Mouse (Mus musculus): ENCODE measurements at regions not wholly inside any gene's neighbourhood (a gene's known extent, or its start where the extent isn't known, plus 50 kb on each side); places are given as distances from the start of the nearest gene placed in this dataset.

GRCm38 (mm10) chr15:24878846-24879245 is 534.7 kb downstream of the Basp1 start:
- Histone ChIP-seq H3K4me3 (ENCODE audit: insufficient read depth, low read depth, low read length) (no peak overlapping the region), H3K4me1 (ENCODE audit: control insufficient read depth, insufficient read depth, low read length) (no peaks in the 10 kb centered on the region), H3K27me3 (replicated peaks; ENCODE audit: control insufficient read depth, insufficient read depth, low read length) (no peaks in the 10 kb centered on the region), H3K36me3 (ENCODE audit: control insufficient read depth, insufficient read depth, low read length) (no peaks in the 10 kb centered on the region), H3K27ac (ENCODE audit: insufficient read depth, low read depth, low read length) (no peak overlapping the region)
- TF ChIP-seq POLR2A (IDR thresholded peaks at IDR 0.05; ENCODE audit: low read depth, low read length) (no peak), CTCF (conservative IDR thresholded peaks at IDR 0.05; ENCODE audit: insufficient read depth, insufficient read length, low read depth, low read length) (no peak)
- WGBS, result 76% methylated on average over 1 of the region's 1 CpGs
- no peak for DNase-seq

DNA sequence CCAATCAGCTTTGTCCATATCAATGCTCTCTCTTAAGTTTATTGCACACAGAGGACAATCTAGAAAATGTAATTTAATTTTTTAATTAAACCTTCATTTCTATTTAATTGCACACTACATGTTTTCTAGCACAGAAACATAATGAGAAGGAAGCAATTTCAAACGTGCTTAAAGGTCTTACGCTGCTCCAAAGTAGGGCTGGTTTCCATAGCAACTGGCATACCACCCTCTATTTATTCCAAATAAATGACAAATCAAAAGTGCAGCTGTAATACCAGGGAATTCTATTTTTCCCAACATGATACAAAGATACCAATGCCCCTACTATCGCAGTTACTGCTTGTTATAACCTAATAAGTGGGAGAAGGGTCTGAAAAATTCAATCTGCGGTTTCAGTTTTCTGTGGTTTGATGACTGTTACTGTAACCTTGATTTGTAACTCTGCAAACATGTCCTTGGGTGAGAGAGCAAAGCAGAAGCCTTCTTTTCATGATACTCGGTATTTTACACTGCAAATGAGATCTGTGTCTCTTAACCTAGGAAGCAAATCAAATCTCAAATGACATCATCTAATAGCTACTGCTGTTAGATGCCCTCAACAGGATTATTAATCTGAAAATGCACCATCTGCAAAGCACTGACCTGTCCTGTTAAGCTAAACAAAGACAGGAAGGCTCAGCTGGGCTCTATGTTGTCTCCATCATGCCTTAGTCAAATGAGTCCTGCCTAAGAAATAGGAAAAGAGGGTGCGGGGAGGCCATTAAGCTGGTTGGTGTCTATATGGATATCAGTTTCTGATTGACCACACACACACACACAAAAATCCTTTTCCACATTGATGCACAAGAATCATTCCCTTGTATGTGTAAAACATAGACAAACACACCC is 535.6 kb downstream of the Basp1 start:
- no peak for DNase-seq
- H3K4me3 ChIP-seq (ENCODE audit: insufficient read depth, low read depth, low read length), result no peak overlapping the region
- H3K27me3 ChIP-seq (replicated peaks; ENCODE audit: control insufficient read depth, insufficient read depth, low read length), result no peaks in the 10 kb centered on the region
- H3K4me1 ChIP-seq (ENCODE audit: control insufficient read depth, insufficient read depth, low read length), result no peaks in the 10 kb centered on the region
- H3K36me3 ChIP-seq (ENCODE audit: control insufficient read depth, insufficient read depth, low read length), result no peaks in the 10 kb centered on the region
- no peak for TF ChIP-seq POLR2A (IDR thresholded peaks at IDR 0.05; ENCODE audit: low read depth, low read length)
- TF ChIP-seq CTCF (conservative IDR thresholded peaks at IDR 0.05; ENCODE audit: insufficient read depth, insufficient read length, low read depth, low read length), result no peak
- WGBS, result 45% methylated on average over 6 of the region's 6 CpGs
- no peak overlapping the region for H3K27ac ChIP-seq (ENCODE audit: insufficient read depth, low read depth, low read length)

- Histone ChIP-seq H3K36me3 (ENCODE audit: control insufficient read depth, insufficient read depth, low read length) (no peaks in the 10 kb centered on the region), H3K27ac (ENCODE audit: insufficient read depth, low read depth, low read length) (no peak overlapping the region), H3K4me3 (ENCODE audit: insufficient read depth, low read depth, low read length) (no peak overlapping the region), H3K4me1 (ENCODE audit: control insufficient read depth, insufficient read depth, low read length) (no peaks in the 10 kb centered on the region), H3K27me3 (replicated peaks; ENCODE audit: control insufficient read depth, insufficient read depth, low read length) (no peaks in the 10 kb centered on the region)
- TF ChIP-seq POLR2A (IDR thresholded peaks at IDR 0.05; ENCODE audit: low read depth, low read length) (no peak), CTCF (conservative IDR thresholded peaks at IDR 0.05; ENCODE audit: insufficient read depth, insufficient read length, low read depth, low read length) (no peak)
- no peak for DNase-seq
- 76% methylated on average over 5 of the region's 5 CpGs for WGBS
Measured at GRCm38 (mm10) chr15:24876157-24876731, 537.3 kb downstream of the Basp1 start.

- no peaks in the 10 kb centered on the region for H3K27me3 ChIP-seq (replicated peaks; ENCODE audit: control insufficient read depth, insufficient read depth, low read length)
- 51% methylated on average over 2 of the region's 2 CpGs for WGBS
- no peaks in the 10 kb centered on the region for H3K36me3 ChIP-seq (ENCODE audit: control insufficient read depth, insufficient read depth, low read length)
- no peak for TF ChIP-seq POLR2A (IDR thresholded peaks at IDR 0.05; ENCODE audit: low read depth, low read length)
- no peak for TF ChIP-seq CTCF (conservative IDR thresholded peaks at IDR 0.05; ENCODE audit: insufficient read depth, insufficient read length, low read depth, low read length)
- DNase-seq, result no peak
- no peak overlapping the region for H3K27ac ChIP-seq (ENCODE audit: insufficient read depth, low read depth, low read length)
- H3K4me1 ChIP-seq (ENCODE audit: control insufficient read depth, insufficient read depth, low read length), result no peaks in the 10 kb centered on the region
- no peak overlapping the region for H3K4me3 ChIP-seq (ENCODE audit: insufficient read depth, low read depth, low read length)
Measured at GRCm38 (mm10) chr15:24840271-24840670, 573.3 kb downstream of the Basp1 start.

- no peak for DNase-seq
- no peaks in the 10 kb centered on the region for H3K36me3 ChIP-seq (ENCODE audit: control insufficient read depth, insufficient read depth, low read length)
- no peaks in the 10 kb centered on the region for H3K27me3 ChIP-seq (replicated peaks; ENCODE audit: control insufficient read depth, insufficient read depth, low read length)
- no peaks in the 10 kb centered on the region for H3K4me1 ChIP-seq (ENCODE audit: control insufficient read depth, insufficient read depth, low read length)
- H3K4me3 ChIP-seq (ENCODE audit: insufficient read depth, low read depth, low read length), result no peak overlapping the region
- no peak overlapping the region for H3K27ac ChIP-seq (ENCODE audit: insufficient read depth, low read depth, low read length)
- TF ChIP-seq CTCF (conservative IDR thresholded peaks at IDR 0.05; ENCODE audit: insufficient read depth, insufficient read length, low read depth, low read length) (no peak), POLR2A (IDR thresholded peaks at IDR 0.05; ENCODE audit: low read depth, low read length) (no peak)
- 86% methylated on average over 7 of the region's 7 CpGs for WGBS
Measured at GRCm38 (mm10) chr15:24838390-24838789, 575.2 kb downstream of the Basp1 start.

GRCm38 (mm10) chr15:24827881-24828280 is 585.7 kb downstream of the Basp1 start:
- Histone ChIP-seq H3K27ac (ENCODE audit: insufficient read depth, low read depth, low read length) (no peak overlapping the region), H3K4me3 (ENCODE audit: insufficient read depth, low read depth, low read length) (no peak overlapping the region), H3K4me1 (ENCODE audit: control insufficient read depth, insufficient read depth, low read length) (no peaks in the 10 kb centered on the region), H3K36me3 (ENCODE audit: control insufficient read depth, insufficient read depth, low read length) (no peaks in the 10 kb centered on the region), H3K27me3 (replicated peaks; ENCODE audit: control insufficient read depth, insufficient read depth, low read length) (no peaks in the 10 kb centered on the region)
- DNase-seq, result no peak
- TF ChIP-seq POLR2A (IDR thresholded peaks at IDR 0.05; ENCODE audit: low read depth, low read length) (no peak), CTCF (conservative IDR thresholded peaks at IDR 0.05; ENCODE audit: insufficient read depth, insufficient read length, low read depth, low read length) (no peak)
- 74% methylated on average over 1 of the region's 1 CpGs for WGBS

- Histone ChIP-seq H3K36me3 (ENCODE audit: control insufficient read depth, insufficient read depth, low read length) (no peaks in the 10 kb centered on the region), H3K4me1 (ENCODE audit: control insufficient read depth, insufficient read depth, low read length) (no peaks in the 10 kb centered on the region), H3K27me3 (replicated peaks; ENCODE audit: control insufficient read depth, insufficient read depth, low read length) (no peaks in the 10 kb centered on the region), H3K4me3 (ENCODE audit: insufficient read depth, low read depth, low read length) (no peak overlapping the region), H3K27ac (ENCODE audit: insufficient read depth, low read depth, low read length) (no peak overlapping the region)
- DNase-seq, result no peak
- no peak for TF ChIP-seq POLR2A (IDR thresholded peaks at IDR 0.05; ENCODE audit: low read depth, low read length)
- no peak for TF ChIP-seq CTCF (conservative IDR thresholded peaks at IDR 0.05; ENCODE audit: insufficient read depth, insufficient read length, low read depth, low read length)
Measured at GRCm38 (mm10) chr15:24827259-24827658, 586.3 kb downstream of the Basp1 start.
